Mouse (Mus musculus) olfactory bulb, adult 2 months (tissue): ENCODE measurements around the gene D730048I06Rik. TPM values are rescaled to one million over a fixed set of nuclear protein-coding genes. Genes with fewer than 3 reads are reported as not detected.
"Not testable (repeated sequence)": the region's sequence is repeated elsewhere in the genome, so short reads cannot be mapped to it uniquely, and the experiment has no call there.

Source experiments
- H3K27ac ChIP-seq: fragments of 200-500 bp; 2 replicates; pipeline ENCODE4 v1.5.1; 2012; ENCODE audit warnings: low read depth, low read length; ENCODE audit not compliant: insufficient read depth
- H3K4me1 ChIP-seq: fragments of 200-500 bp; 2 replicates; pipeline ENCODE4 v1.6.1; 2012; ENCODE audit warnings: low read length; ENCODE audit not compliant: control insufficient read depth, insufficient read depth
- H3K4me3 ChIP-seq: fragments of 200-500 bp; 2 replicates; pipeline ENCODE4 v1.5.1; 2012; ENCODE audit warnings: mild to moderate bottlenecking, low read depth, low read length, moderate library complexity; ENCODE audit not compliant: insufficient read depth
- CTCF ChIP-seq: fragments of 200-500 bp; IDR thresholded peaks from 2 replicates; pipeline ENCODE4 v1.5.1; 2012; ENCODE audit warnings: low read depth, mild to moderate bottlenecking, low read length, moderate library complexity; ENCODE audit not compliant: insufficient read depth
- POLR2A ChIP-seq: fragments of 200-500 bp; IDR thresholded peaks from 2 replicates; pipeline ENCODE4 v1.6.1; 2012; ENCODE audit warnings: mild to moderate bottlenecking, low read depth, low read length, moderate library complexity; ENCODE audit not compliant: insufficient read depth
- WGBS: fragments of 180-500 bp; shearing (Covaris S2); methylation state at CpG from one replicate; pipeline ENCODE4 v1.1.7; 2018; 5-methylcytosine and 5-hydroxymethylcytosine counted together
- polyA plus RNA-seq: library from polyadenylated mRNA; stranded (reverse); fragments of >200 nt; gene quantifications from 2 replicates; pipeline ENCODE4 v1.2.4, GENCODE M21; 2012; ENCODE audit warnings: low replicate concordance; ENCODE audit not compliant: missing spikeins, insufficient read depth, insufficient read length

D730048I06Rik gene
- not detected in 2 replicates for polyA plus RNA-seq

- no peak within 1 kb of the TSS for H3K27ac ChIP-seq
- TF ChIP-seq POLR2A (no peak), CTCF (no peak)
These were observed at the start of gene D730048I06Rik, which contains the start of gene Gm27235 for GRCm38 (mm10) chr9:35790001-35790400. TSS of gene D730048I06Rik (minus strand) at chr9:35790112. TSS of gene Gm27235 (minus strand) at chr9:35790101.

GRCm38 (mm10) chr9:35817881-35818280, 28.0 kb upstream of the D730048I06Rik start:
- H3K4me3 ChIP-seq, H3K27ac ChIP-seq, H3K4me1 ChIP-seq: not testable (repeated sequence)
- WGBS, result 96% methylated on average over 15 of the region's 15 CpGs

More at GRCm38 (mm10) chr9:35790001-35790400, at the start of gene D730048I06Rik, which contains the start of gene Gm27235:
- Histone ChIP-seq H3K4me3 (no peak within 1 kb of the TSS), H3K4me1 (no peaks in the 10 kb centered on the region)
- WGBS, result 90% methylated on average over 3 of the region's 3 CpGs

GRCm38 (mm10) chr9:35798146-35798545, 8.2 kb upstream of the D730048I06Rik start:
- H3K27ac ChIP-seq, result no peak overlapping the region
- TF ChIP-seq POLR2A, result no peak
- no peak for TF ChIP-seq CTCF
- no peak overlapping the region for H3K4me3 ChIP-seq
- H3K4me1 ChIP-seq, result no peaks in the 10 kb centered on the region

GRCm38 (mm10) chr9:35778009-35778408, 11.9 kb downstream of the D730048I06Rik start, which contains the start of gene Gm17727:
TSS of gene Gm17727 (minus strand) at chr9:35778109.
- no peak within 1 kb of the TSS for H3K4me3 ChIP-seq
- TF ChIP-seq CTCF (no peak), POLR2A (no peak)
- WGBS, result 59% methylated on average over 3 of the region's 3 CpGs
- H3K27ac ChIP-seq, result no peak within 1 kb of the TSS
- no peaks in the 10 kb centered on the region for H3K4me1 ChIP-seq

- no peak overlapping the region for H3K27ac ChIP-seq
- H3K4me3 ChIP-seq, result no peak overlapping the region
- no peaks in the 10 kb centered on the region for H3K4me1 ChIP-seq
- no peak for TF ChIP-seq CTCF
- no peak for TF ChIP-seq POLR2A
These were observed 33.1 kb downstream of the D730048I06Rik start for GRCm38 (mm10) chr9:35756843-35757242.

- no peak within 1 kb of the TSS for H3K4me3 ChIP-seq
- H3K27ac ChIP-seq, result no peak within 1 kb of the TSS
- no peak for TF ChIP-seq CTCF
- no peak for TF ChIP-seq POLR2A
- no peaks in the 10 kb centered on the region for H3K4me1 ChIP-seq
These were observed 49.2 kb downstream of the D730048I06Rik start, which contains the start of gene Gm17677 for GRCm38 (mm10) chr9:35740749-35741148. TSS of gene Gm17677 (plus strand) at chr9:35741049.

Other genes starting within 250 kb of the D730048I06Rik start
- not detected in 2 replicates for gene Ddx25, start 231.6 kb downstream of the D730048I06Rik start, polyA plus RNA-seq
- not detected in 2 replicates for gene Pus3, start 231.5 kb downstream of the D730048I06Rik start, polyA plus RNA-seq
- gene Pate2, start 219.8 kb downstream of the D730048I06Rik start, polyA plus RNA-seq, result not detected in 2 replicates
- gene Hyls1, start 219.7 kb downstream of the D730048I06Rik start, polyA plus RNA-seq, result not detected in 2 replicates
- not detected in 2 replicates for gene Pate4, start 178.2 kb downstream of the D730048I06Rik start, polyA plus RNA-seq
- gene Pate3, start 141.9 kb downstream of the D730048I06Rik start, polyA plus RNA-seq, result not detected in 2 replicates
- not detected in 2 replicates for gene Pate1, start 102.7 kb downstream of the D730048I06Rik start, polyA plus RNA-seq
- not detected in 2 replicates for gene Gm17677, start 49.1 kb downstream of the D730048I06Rik start, polyA plus RNA-seq
- gene Gm17727, start 12.0 kb downstream of the D730048I06Rik start, polyA plus RNA-seq, result not detected in 2 replicates
- gene Gm27235, start within 50 bp of the D730048I06Rik start, polyA plus RNA-seq, result not detected in 2 replicates
- not detected in 2 replicates for gene 9230110F15Rik, start 54.0 kb upstream of the D730048I06Rik start, polyA plus RNA-seq
- not detected in 2 replicates for gene 9230113P08Rik, start 118.3 kb upstream of the D730048I06Rik start, polyA plus RNA-seq